Mouse (Mus musculus) stomach, postnatal 0 days (tissue): ENCODE data around the gene Zbtb42.

Experiments
- CTCF ChIP-seq: IDR thresholded peaks from 2 replicates; pipeline ENCODE4 v1.5.1; 2016; ENCODE audit warnings: antibody characterized with exemption, low read depth, mild to moderate bottlenecking, moderate library complexity
- EP300 ChIP-seq: optimal IDR thresholded peaks from 2 replicates; pipeline ENCODE3; 2016; ENCODE audit warnings: antibody characterized with exemption

DNA sequence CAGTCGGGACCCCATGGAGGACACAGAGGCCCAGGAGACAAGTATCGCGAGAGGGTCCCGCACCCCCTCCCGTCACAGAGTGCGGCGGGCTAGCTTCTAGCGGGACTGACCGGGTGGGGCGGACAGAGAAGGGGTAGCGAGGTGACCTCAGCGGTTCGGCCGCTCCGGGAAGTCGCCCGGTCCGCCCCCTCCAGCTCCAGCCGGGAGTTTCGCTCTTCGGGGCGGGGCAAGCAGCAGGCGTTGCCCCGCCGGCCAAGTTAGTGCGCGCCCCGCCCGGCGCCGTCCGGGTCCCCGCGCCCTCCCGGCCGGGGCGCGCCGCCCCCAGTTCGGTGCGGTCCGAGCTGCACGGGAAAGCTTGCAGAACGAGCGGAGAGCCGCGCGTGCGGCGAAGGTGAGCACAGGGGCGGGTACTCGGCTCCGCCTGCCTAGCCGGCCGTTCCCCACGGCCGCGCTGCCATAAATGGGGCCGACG, at the start of gene Zbtb42:
- TF ChIP-seq CTCF (peak; percentile 59; the same call in 1 of the 2 replicates), EP300 (no peak)
